Mouse (Mus musculus): Measurements from ENCODE around the gene Heatr9. TPM values are rescaled to one million over a fixed set of nuclear protein-coding genes. Genes with fewer than 3 reads are reported as not detected.
"Not testable (repeated sequence)": the region's sequence is repeated elsewhere in the genome, so short reads cannot be mapped to it uniquely, and the experiment has no call there.

The Heatr9 gene
- total RNA-seq (2021), result not detected
- long read RNA-seq, experiment 1, result 0 reads
- long read RNA-seq, experiment 2, result 0 reads

DNA sequence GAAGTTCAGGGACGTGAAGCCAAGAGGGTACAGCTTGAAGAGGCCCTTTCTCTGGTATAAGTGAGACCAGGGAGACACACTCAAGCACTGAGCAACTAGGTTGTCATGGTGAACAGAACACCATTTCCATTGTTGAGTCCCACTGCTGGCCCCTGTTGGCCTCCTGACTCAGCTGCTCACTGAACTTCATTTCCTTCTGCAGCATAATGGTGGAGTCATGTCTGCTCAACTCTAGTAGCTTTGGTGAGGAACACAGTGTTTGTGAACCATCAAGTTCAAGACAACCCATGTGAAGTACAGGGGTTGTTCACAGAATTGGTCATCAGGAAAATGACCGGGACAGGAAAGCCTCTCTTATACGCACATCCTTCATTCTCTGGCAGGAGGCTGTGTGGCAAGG lies at the start of gene Heatr9:
TSS of gene Heatr9 (minus strand) at position 101 of the 400 bp plus-strand sequence.
- no peak for DNase-seq (ENCODE audit: low spot score)

DNA sequence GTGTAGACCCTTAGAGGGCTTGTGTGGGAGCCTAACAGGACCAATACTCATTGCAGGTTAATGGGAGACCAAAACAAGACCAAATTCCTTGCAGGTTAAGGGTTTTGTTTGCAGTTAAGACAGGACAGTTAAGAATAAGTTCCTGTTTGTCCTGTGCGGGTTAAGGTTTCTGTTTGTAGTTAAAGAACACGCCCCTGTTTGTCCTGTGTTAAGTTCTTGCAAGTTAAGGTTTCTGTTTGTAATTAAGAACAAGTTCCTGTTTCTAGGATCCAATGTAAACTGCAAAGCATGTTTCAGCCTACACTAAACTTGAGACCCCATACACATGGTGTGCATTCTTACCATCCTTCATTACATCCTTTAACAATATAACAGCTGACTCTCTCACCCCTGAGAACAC lies 48.2 kb upstream of the Heatr9 start:
- DNase-seq (ENCODE audit: low spot score), result no peak

DNA sequence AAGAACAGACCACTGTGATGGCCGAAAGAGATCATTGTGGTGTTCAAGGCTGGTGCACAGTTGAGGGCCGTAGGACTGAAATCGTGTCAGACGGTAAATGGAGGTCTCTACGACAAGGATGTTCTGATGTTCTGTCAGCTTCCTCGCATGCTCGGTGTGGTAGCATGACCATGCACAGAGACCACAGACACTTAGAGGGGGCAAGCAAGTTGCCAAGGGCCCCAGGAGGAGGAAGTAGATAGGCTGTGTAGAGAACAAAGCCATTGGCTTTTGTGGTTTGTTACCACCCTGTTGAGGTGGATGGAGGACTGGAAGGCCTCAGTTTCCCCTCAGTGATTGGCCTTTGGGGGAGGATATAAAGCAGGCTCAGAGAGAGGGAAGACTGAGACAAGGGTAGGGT lies 47.3 kb upstream of the Heatr9 start:
- DNase-seq (ENCODE audit: low spot score), result no peak

DNA sequence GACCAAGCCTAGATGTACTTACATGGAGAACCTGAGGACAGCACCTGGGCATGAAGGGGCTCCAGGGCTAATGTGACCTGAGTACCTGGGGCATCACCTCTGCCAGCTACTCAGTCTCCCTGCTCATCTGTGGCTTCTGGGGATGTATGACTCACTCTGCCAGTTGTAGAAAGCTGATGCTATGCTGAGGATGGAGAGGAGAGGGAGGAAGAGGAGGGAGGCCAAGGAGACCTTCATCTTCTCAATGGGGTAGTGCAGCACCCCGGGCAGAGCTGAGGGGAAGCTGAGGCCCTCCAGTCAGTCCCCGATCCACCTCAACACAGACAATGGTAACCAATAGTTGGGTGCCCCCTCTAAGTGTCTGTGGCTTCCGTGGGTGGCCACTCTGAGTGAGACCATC lies 46.8 kb upstream of the Heatr9 start:
- DNase-seq (ENCODE audit: low spot score), result no peak

DNA sequence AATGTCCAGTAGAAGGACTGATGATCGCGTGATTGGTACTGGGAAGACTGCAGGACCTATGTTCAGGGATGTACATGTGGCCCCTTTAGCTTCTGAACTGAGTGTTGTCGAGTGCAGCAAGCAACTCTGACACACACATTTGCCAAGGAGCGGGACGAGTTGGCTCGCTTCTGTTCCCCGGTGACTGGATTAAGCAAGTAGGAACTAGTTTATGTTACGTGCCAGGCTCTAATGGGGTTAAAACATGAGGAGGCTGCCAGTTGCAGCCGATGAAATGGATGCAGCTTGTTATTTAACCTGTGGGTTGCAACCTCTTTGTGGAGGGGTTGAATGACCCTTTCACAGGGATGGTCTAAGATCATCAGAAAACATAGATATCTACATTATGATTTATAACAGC lies 46.1 kb upstream of the Heatr9 start:
- DNase-seq (ENCODE audit: low spot score), result no peak

DNA sequence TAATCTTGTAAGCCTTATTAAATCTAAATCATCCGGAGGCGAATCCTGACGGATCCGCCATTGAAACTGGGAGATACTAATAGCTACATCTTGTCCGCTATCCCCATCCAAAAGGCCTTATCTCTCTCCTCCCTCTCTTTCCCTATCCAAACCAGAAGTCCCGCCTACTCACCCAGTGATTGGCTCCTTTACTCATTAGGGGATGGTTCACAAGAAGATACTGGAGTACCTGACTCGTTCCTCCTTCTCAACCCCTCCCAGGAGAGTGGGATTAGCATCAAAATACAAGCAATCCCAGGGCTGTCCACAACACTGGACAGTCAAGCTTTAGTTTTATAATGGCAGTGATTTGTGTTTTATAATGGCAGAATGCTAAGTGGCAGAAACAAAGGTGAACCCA lies 45.3 kb upstream of the Heatr9 start:
- DNase-seq (ENCODE audit: low spot score), result no peak

DNA sequence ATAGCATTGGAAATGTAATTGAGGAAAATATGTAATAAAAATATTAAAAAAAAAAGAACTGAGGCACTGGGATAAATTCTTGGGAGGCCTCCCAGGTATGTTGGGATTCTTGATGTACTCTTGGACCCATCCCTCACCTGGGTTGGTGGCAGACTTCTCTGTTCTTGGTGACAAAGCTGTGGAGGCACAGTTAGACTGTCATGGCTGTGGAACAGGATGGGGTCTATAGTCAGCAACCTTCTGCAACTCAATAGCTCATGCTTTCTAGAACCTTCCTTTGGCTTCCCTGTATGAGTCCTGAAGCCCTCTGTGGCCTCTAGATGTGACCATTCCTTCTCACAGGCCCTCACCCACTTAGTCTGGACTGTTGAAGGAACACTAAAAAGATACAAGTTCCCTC lies 44.6 kb upstream of the Heatr9 start:
- no peak for DNase-seq (ENCODE audit: low spot score)

DNA sequence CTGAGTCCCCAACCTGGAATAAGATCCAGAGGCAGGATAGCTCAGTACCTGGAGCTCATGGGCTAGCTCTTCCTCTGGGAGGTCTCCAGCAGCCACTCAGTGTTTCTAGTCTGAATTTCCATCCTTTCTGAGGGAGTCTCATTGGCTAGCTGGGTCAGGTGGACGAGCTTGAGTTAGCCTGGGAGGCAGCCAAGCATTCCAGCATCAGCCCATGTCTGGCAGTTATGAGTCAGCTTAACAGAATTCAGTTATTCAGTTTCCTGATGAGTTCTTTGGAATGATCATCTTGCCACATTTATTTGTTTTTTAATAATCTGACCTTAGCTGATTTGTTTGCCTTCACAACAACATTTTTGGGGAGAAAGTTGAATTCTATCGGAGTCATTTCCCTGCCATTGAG lies 41.8 kb upstream of the Heatr9 start:
- DNase-seq (ENCODE audit: low spot score), result peak; percentile 28

DNA sequence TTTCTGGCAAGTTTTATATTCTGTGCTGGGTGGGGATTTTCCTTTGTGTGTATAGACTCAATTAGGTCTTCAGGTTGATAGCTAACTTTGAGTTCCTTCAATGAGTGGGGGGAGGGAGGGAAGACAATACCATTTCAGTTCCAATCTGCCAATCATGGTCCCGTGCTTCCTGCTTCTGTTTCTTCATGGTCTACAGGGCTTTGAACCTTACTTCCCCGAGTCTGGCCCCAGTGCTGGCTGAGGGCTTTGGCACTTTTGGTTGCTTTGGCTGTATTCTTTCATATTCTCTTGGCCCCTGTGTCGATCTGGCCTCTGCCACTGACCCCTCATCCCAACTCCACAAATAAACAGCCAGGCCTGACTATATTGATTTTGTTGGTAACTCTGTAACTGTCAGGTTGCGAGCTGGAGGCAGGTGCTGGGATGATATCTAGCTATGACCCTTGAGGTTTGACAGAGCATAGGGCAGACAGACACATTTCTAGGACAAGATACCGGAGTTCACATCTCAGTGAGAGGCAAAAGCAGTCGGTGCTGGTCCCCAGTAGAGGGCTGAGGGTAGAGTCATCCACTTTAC lies 40.4 kb upstream of the Heatr9 start:
- DNase-seq (ENCODE audit: low spot score), result no peak

DNA sequence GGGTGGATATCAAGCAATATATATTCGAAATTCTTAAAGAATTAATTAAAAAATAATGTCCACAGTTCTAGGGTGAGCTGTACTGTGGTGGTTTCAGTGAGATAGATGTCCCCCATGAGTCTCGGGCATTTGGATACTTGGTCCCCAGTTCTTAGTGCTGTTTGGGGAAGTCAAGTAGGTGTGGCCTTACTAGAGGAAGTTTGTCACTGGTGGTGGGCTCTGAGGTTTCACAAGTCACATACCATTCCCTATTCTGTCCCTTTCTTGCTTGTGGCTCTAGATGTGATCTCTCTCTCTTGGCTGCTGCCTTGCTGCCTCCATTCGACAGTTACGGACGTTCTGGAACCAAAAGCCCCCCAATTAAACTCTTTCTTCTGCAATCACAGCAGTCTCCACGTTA lies 38.4 kb upstream of the Heatr9 start:
- no peak for DNase-seq (ENCODE audit: low spot score)

DNA sequence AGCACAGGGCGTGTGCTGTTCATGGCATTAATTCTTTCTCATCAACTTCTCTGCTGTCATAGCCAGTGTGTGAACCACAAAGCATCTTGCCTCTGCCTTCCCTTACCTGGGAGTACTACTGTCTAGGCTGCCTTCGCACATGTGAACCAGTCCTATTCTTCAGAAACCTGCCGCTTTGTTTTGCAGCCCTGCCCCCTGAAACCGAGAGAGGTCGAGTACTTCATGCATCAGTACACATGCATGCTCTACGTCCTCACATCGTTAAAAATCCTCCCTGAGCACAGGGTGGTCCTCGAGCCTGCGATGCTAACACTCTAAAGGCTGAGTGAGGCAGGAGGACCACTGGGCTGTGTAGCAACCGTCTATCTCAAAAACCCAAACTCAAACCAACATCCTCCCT lies 35.1 kb upstream of the Heatr9 start:
- DNase-seq (ENCODE audit: low spot score), result no peak

DNA sequence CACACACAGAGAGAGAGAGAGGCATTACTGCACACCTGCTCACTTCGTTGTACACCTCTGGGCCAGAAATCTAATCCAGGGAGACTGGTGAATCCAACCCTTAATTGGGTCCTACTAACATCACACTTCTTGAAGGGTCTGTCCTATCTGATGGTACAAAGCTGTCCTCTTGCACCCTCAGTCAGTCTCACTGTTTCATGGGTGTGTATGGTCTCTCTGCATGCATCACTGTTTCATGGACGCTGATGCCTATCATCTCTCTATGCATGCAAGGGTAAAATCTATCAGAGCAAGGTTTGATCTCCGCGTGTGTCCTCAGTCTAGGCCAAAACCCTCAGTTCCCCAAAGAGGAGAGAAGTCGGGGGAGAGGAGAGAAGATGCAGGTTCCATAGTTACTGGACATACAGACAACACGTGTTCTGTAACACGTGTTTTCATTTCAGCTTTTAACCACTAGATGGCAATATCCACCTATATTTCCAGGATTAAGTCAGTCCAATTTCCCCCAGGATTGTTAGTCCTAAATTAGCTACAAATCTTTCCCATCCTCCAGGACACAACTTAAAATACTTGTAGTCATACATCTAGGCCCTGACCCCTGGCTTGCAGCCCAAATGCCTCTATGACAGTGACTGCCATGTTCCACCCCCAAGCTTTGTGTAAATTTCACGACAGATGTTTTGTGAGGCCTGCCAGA lies 34.3 kb upstream of the Heatr9 start:
- peak; percentile 41 for DNase-seq (ENCODE audit: low spot score)

DNA sequence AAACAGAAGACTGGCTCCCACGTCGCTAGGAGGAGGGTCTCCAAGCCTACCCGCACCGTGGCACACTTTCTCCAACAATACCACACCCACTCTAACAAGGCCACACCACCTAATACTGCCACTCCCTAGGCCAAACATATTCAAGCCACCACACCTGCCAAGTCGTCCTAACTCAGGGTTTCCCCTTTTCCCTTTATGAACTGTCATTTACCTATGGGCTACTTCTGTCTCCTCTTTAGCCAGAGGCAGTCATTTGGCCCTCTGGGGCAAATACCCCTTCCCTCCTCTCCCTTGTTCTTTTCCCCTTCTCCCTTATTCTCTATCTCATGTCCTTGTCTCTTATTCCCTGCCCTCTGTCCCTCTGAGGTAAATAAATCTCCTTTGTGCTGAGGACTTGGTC lies 29.7 kb upstream of the Heatr9 start:
- DNase-seq (ENCODE audit: low spot score), result no peak

DNA sequence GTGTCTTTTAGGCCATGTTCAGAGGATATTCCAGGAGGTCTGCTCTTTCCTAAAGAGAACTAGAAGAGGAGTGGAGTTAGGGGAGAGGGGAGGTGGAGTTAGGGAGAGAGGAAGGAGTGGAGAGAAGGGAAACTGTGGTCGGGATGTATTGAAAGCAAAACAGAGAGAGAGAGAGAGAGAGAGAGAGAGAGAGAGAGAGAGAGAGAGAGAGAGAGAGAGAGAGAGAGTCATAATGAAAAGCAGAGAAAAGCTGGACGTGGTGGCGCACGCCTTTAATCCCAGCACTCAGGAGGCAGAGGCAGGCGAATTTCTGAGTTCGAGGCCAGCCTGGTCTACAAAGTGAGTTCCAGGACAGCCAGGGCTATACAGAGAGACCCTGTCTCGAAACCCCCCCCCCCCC lies 29.1 kb upstream of the Heatr9 start:
- DNase-seq (ENCODE audit: low spot score), result not testable (repeated sequence)

DNA sequence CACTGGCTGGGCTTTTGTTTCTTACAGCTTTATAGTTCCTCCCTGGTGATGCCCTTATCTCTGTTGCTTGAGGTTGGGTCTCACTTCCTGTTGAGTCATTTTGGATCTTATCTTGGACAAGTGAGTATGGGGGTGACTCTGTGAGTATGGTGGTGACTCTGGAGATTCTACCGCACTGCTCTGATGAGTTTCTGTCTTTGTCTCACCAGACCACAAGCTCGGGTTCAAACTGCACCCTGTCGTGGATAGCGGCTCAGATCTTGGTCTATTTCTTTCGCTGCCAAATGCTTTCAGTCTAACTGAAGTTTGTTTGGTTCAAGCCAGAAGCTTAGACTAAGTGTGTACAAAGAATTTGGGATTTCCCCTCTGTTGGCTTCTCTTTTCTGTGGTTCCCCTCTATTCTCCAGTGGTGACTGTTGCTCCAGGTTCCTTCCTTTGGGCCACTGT lies 28.2 kb upstream of the Heatr9 start:
- DNase-seq (ENCODE audit: low spot score), result no peak

DNA sequence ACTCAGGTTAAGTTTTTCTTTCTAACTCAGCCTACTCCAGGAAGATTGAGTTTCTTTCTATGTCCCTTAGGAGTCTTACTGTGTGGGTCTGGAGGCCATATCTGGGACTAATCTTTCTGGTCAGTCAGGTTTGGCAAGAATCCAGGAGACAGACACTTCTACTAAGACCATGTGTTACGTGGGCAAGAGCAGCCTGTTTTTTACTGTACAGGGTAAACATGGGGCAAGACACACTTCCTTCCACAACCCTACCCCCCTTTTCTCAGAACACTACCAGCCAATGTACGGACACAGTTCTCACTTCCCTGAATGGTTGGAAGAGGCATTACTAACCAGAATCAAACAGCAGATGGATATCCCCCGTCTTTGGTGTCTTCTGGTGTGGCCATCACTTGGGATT lies 22.2 kb upstream of the Heatr9 start:
- no peak for DNase-seq (ENCODE audit: low spot score)

DNA sequence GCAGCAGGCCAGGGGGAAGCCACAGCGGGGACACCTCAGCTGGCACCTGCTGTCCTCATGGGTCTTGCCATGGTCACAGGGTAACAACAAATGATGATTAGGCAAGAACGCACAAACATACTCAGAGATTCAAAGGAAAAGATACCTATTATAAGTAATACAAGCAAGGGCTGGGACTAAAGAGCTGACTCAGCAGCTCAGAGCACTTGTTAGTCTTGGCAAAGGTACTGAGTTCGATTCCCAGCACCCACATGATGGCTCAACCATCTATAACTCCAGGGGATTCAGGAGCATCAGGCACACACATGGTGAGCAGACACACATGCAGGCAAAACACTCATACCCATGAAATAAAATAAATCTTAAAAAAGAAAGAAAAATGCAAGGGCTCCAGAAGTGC lies 19.4 kb upstream of the Heatr9 start:
- DNase-seq (ENCODE audit: low spot score), result no peak

DNA sequence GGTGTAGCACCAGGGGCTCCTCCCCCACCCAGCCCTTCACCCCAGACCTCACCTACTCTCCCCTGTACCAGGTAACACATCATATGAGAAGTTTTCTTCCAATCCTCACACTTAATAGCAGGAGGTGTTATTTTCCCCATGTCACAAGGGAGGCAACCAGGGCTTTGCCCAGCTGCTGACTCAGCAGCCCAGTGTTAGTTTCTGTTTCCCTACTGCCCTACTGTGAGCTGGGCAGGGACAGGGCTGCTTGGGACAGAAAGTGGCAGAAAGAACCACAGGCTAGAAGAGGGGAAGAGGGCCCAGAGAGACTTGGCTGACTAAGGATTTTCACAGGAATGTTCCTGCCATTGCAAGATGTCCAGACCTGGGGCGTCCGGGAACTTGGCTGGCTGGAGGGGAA lies 19.0 kb upstream of the Heatr9 start:
- DNase-seq (ENCODE audit: low spot score), result no peak

DNA sequence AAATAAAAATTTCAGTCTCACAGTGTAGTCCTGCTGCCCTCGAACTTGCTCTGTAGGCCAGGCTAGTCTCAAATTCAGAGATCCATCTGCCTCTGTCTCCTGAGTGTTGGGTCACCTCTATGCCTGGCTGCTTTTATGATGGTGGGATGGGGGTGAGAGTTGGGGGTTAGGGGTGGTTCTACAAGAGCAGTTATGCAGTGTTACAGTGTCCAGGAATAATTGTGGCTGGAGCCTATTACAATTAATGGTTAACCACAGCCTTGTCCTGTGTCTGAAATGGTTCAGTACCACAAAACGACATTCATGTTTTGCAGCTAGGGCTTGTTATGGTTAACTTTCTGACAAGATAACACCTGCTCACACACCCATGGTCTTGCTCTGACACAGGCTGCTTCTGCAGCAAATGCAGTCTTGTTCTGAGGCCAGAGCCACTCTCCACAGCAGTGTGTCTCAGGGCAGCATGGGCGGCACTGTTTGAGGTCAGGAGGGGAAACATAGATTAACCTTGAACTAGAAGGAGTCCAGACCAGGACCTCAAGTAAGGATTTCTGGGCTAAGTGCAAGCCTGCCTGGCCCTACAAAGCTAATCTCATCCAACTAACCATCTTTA lies 16.8 kb upstream of the Heatr9 start:
- DNase-seq (ENCODE audit: low spot score), result no peak

DNA sequence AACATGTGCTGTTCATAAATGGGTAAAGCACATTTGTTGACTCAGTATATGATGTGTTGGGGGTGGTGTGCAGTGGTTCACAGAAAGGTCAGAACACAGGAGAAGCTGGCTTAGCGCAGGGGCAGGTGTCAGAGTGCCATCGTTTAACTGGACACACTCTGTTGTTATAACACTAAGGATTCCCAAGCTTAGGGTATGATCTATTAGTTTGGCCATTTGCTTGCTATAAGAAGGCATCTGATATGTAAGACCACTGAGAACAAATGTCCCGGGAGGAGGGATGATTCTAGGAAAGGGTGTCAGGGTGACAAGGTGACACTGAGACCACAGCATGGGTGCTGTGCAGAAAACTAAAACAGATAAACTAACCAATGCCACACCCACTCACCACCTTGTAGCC lies 14.9 kb upstream of the Heatr9 start:
- DNase-seq (ENCODE audit: low spot score), result no peak

DNA sequence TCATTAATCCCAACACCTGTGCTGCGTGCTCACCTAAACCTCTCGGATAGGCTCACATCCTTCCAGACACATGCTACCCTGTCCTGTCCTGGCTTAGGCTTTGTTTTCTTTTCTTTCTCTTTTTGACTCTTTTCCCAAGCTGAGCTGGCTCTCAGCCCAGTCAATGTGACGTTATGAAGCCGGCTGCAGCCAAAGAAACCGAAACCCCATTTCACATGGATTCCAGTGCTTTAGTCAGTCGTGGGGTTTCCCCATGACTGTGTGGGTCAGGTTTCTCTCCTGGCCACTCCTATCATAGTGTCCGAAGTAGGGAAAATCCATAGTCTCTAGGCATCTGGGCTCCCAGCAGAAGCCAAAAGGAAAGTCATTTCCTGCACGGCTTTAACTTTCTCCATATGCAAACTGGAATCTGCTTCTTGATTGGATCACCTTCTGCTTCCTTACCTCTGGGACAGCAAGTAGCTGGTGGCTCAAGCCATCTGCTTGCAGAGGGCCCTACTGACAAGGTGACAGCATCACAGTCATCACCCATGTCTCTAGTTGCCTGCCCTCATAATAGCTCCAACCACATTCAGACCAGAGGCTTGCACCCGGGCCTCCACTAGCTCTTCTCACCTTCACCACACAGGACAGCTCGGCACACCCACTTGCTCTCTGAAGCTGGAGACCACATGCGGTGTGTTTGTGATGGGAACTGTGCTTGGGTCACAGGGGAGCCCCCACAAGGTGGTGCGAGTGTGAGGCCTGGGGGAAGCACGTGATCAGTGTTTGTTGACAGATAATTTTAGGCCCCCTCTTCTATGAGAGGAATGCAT lies 12.8 kb upstream of the Heatr9 start:
- peak; percentile 78 for DNase-seq (ENCODE audit: low spot score)

DNA sequence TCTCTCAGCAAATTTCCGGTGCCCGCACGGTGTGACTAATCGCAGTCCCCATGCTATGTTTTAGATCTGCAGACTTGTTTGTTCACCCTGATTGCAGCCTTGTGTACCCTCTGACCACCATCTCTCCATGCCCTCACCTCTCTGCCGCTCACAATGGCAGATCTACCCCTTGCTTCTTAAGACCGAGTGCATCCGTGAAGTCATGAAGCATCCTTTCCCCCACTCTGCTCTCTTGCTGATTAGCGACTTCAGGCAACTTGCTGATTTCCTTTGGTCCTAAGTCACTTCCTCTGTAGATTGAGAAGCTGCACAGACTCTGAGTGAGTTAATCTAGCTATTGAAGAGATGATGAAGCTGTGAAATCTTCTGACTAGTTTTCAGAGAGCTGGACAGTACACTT lies 12.2 kb upstream of the Heatr9 start:
- no peak for DNase-seq (ENCODE audit: low spot score)

Measured in gastrocnemius, adult 18-20 months (tissue).